Mouse (Mus musculus) hindbrain, embryonic 16.5 days (tissue): ENCODE measurements around the gene Wdr26. TPM values are rescaled to one million over a fixed set of nuclear protein-coding genes. Genes with fewer than 3 reads are reported as not detected.

Experiments used
- ATAC-seq: fragments of 200-750 bp; cut with Nextera tagmentation; 2 replicates; pipeline ENCODE4 v1.8.0; 2017; ENCODE audit warnings: moderate TSS enrichment, moderate library complexity
- H3K27ac ChIP-seq: fragments of 300-500 bp; sonication (generic); 2 replicates; pipeline ENCODE4 v1.5.1; 2014; ENCODE audit warnings: low read depth, mild to moderate bottlenecking, control low read depth, low read length, moderate library complexity
- H3K27me3 ChIP-seq: fragments of 300-500 bp; sonication (generic); replicated peaks from 2 replicates; pipeline ENCODE4 v1.6.1; 2014; ENCODE audit warnings: low read length; ENCODE audit not compliant: control insufficient read depth, insufficient read depth
- H3K36me3 ChIP-seq: fragments of 300-500 bp; sonication (generic); 2 replicates; pipeline ENCODE4 v1.6.1; 2014; ENCODE audit warnings: mild to moderate bottlenecking, low read length, moderate library complexity, mixed read lengths; ENCODE audit not compliant: control insufficient read depth, insufficient read depth
- H3K4me1 ChIP-seq: fragments of 300-500 bp; sonication (generic); 2 replicates; pipeline ENCODE4 v1.6.1; 2014; ENCODE audit warnings: low read depth, low read length; ENCODE audit not compliant: control insufficient read depth, insufficient read depth
- H3K4me2 ChIP-seq: fragments of 300-500 bp; sonication (generic); 2 replicates; pipeline ENCODE4 v1.6.1; 2014; ENCODE audit warnings: mild to moderate bottlenecking, low read length, control low read depth, moderate library complexity
- H3K4me3 ChIP-seq: fragments of 300-500 bp; sonication (generic); 2 replicates; pipeline ENCODE4 v1.5.1; 2014; ENCODE audit warnings: mild to moderate bottlenecking, low read length, control low read depth, moderate library complexity
- H3K9ac ChIP-seq: fragments of 300-500 bp; sonication (generic); 2 replicates; pipeline ENCODE4 v1.6.1; 2014; ENCODE audit warnings: low read depth, mild to moderate bottlenecking, control low read depth, low read length, moderate library complexity
- H3K9me3 ChIP-seq: fragments of 300-500 bp; sonication (generic); 2 replicates; pipeline ENCODE4 v1.6.1; 2014; ENCODE audit warnings: mild to moderate bottlenecking, low read length, moderate library complexity; ENCODE audit not compliant: control insufficient read depth
- WGBS: fragments of 180-500 bp; shearing (Covaris S2); extraction: QIAGEN DNeasy Blood & Tissue Kit; methylation state at CpG from one replicate; pipeline ENCODE4 v1.1.7; 2014; 5-methylcytosine and 5-hydroxymethylcytosine counted together
- polyA plus RNA-seq: library from polyadenylated mRNA; unstranded; fragments of >200 nt; fragmentation: Nextera tagmentation; extraction: Ambion mirVana; gene quantifications from 2 replicates; pipeline ENCODE4 v1.2.1, GENCODE M21; 2015

Wdr26 gene
- 29.5 and 30.0 TPM in 2 replicates for polyA plus RNA-seq

DNA sequence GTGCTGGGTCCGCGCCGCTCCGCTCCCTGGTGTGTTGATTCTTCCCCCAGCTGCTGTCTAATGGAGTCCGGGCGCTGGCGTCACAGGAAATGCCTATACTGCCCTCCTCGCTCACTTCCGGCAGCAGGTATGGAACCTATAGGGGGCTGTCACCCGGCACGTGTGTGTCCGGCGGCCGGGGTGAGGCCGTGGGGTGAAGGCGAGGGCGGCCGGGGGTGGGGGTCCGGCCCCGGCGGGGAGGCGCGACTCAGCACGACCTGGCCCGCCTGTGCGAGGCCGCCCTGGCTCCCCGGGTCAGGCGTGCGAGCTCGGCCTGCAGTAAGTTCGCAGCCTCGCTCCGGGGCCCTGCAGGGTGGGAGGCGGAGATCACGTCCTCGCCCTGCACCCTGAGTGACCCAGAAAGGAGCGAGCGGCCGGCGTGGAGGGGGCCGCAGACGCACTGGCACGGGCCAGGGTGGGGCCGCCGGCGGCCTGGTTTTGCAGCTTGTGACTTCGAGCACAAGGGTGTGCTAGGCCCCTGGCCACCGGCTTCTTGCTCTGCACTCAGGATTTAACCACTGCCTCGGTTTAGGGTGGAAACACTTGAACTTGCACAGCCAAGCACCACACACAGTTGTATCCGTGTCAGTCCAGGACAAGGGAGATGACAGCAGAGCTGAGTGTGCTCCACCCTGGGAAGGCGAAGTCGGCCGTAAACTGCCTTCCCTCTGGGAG lies at the start of gene Wdr26:
Gene Wdr26, minus strand, starts transcription at position 82 of the 714 bp plus-strand sequence.
- peak; percentile 96 for ATAC-seq
- Histone ChIP-seq H3K27me3 (no peaks in the 10 kb centered on the region), H3K36me3 (no peaks in the 10 kb centered on the region), H3K4me1 (peaks cover 21% of the 10 kb centered on the region), H3K9ac (peak within 1 kb of the TSS; percentile 97), H3K4me3 (peak within 1 kb of the TSS; percentile 76), H3K4me2 (peak within 1 kb of the TSS; percentile 91), H3K9me3 (no peaks in the 10 kb centered on the region), H3K27ac (peak within 1 kb of the TSS; percentile 95)
- 1% methylated on average over 44 of the region's 54 CpGs for WGBS

GRCm38 (mm10) chr1:181260949-181261696 lies 49.3 kb upstream of the Wdr26 start:
- ATAC-seq, result no peak
- Histone ChIP-seq H3K4me3 (no peak overlapping the region), H3K36me3 (no peaks in the 10 kb centered on the region), H3K27me3 (no peaks in the 10 kb centered on the region), H3K9ac (no peak overlapping the region), H3K9me3 (no peaks in the 10 kb centered on the region), H3K4me1 (peaks cover 8% of the 10 kb centered on the region), H3K27ac (no peak overlapping the region), H3K4me2 (no peak overlapping the region)
- 40% methylated on average over 8 of the region's 8 CpGs for WGBS

DNA sequence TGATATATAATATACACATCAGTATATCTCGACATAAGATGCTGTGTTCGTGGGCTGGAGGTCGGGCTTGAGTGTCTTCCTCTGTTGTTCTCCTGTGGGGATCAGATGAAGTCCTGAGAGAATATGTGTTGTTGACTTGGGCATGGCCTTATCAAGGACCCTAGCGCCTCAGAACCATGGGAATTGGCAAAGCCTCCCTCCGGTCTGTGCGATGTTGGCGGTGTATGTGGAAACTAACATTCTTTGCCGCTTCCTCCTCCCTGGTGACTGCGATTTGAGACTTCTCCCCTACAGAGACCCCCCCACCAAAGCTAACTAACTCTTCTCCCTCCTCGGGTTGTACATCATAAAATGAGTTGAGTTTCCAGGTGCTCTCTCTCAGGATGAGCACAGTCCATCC lies 48.6 kb upstream of the Wdr26 start:
- Histone ChIP-seq H3K4me2 (no peak overlapping the region), H3K9me3 (no peaks in the 10 kb centered on the region)

DNA sequence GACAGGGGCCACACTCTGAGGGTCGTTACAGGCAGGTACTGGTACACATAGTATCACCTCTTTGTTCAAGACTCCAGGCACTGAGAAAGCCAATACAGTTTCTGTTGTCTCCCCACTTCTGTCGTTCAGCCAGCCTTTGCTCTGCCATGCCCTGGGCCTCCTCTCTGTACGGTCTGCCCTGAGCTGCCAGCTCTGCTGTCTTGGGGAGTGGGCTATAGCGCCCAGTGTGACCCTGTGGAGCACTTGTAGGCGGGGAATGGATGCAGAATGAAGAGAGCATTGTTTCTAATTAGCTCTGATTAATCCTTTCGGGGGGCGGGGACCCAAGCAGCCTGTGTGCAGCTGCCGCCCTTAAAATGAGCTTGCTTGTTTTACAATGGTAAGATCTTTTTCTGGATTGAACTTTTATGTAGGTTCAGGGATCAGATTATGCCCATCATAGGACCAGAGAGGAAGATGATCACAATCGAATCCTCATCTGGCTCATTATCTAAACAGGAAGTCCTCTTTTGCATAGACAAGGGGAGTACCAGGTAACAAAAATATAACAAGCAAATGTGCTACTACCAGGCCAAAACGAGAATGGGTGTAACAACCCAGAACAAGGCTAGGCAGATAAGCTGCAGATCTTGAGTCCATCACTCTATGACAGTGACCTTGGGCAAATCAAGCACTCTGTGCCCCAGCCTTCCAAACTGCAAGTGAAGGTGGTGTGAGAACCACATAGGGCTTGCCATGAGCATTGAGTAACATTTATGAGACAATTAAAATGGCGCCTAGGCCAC lies 48.0 kb upstream of the Wdr26 start:
- H3K9me3 ChIP-seq, result no peaks in the 10 kb centered on the region
- ATAC-seq, result no peak
- H3K27me3 ChIP-seq, result no peaks in the 10 kb centered on the region
- WGBS, result 57% methylated on average over 11 of the region's 11 CpGs
- H3K4me2 ChIP-seq, result no peak overlapping the region
- no peak overlapping the region for H3K9ac ChIP-seq
- H3K36me3 ChIP-seq, result no peaks in the 10 kb centered on the region
- H3K4me3 ChIP-seq, result no peak overlapping the region
- no peak overlapping the region for H3K27ac ChIP-seq
- H3K4me1 ChIP-seq, result peaks cover 12% of the 10 kb centered on the region

More for the DNA sequence above, 48.6 kb upstream of the Wdr26 start:
- H3K27ac ChIP-seq, result no peak overlapping the region
- H3K4me1 ChIP-seq, result peaks cover 12% of the 10 kb centered on the region
- H3K36me3 ChIP-seq, result no peaks in the 10 kb centered on the region
- ATAC-seq, result no peak
- H3K9ac ChIP-seq, result no peak overlapping the region
- WGBS, result 94% methylated on average over 10 of the region's 10 CpGs
- no peaks in the 10 kb centered on the region for H3K27me3 ChIP-seq
- no peak overlapping the region for H3K4me3 ChIP-seq

DNA sequence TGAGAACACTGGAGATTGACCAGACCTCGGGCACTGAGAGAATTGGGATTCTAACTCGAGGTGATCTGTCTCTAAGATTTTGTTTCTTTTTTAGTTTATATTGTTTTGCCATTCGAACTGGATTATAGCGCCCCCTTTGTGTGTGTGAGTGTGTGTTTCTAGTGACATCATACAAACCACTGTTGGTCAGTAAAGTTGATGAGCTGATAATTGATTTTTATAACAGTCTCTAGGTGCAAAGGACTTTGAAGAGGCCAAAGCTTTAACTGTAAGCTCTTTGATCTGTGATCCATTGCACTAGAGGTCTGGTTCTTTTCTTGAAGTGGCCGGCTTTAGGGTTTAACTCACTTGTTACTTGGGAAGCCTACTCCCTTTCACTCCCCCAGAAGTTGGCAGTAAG lies 47.3 kb upstream of the Wdr26 start:
- 77% methylated on average over 5 of the region's 5 CpGs for WGBS
- Histone ChIP-seq H3K27me3 (no peaks in the 10 kb centered on the region), H3K4me1 (peaks cover 12% of the 10 kb centered on the region), H3K27ac (no peak overlapping the region), H3K36me3 (no peaks in the 10 kb centered on the region), H3K4me3 (no peak overlapping the region), H3K4me2 (no peak overlapping the region), H3K9ac (no peak overlapping the region), H3K9me3 (no peaks in the 10 kb centered on the region)
- no peak for ATAC-seq

DNA sequence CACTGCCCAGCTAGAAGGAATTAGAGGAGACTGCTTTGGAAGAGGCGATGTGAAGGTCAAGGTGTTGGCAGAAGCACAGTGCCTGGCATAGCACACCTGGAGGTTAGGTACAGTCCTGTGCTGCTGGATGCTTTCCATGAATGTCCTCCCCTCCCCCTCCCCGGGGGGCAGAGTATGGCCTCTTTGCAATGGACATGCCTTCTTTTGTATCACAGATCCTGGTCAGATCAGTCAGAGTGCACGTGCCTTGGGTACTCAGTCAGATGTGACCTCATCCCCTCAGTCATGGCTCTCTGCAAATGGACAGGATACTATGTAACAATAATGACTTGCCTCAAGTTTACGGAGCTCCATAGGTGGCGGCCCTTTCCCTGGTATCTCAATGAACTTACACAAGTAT lies 46.8 kb upstream of the Wdr26 start:
- no peaks in the 10 kb centered on the region for H3K27me3 ChIP-seq
- H3K27ac ChIP-seq, result no peak overlapping the region
- no peaks in the 10 kb centered on the region for H3K36me3 ChIP-seq
- no peak for ATAC-seq
- H3K4me2 ChIP-seq, result no peak overlapping the region
- H3K9ac ChIP-seq, result no peak overlapping the region
- WGBS, result 90% methylated on average over 5 of the region's 5 CpGs
- H3K4me3 ChIP-seq, result no peak overlapping the region
- no peaks in the 10 kb centered on the region for H3K9me3 ChIP-seq
- H3K4me1 ChIP-seq, result peaks cover 12% of the 10 kb centered on the region

- no peak overlapping the region for H3K9ac ChIP-seq
- peaks cover 12% of the 10 kb centered on the region for H3K4me1 ChIP-seq
- no peak for ATAC-seq
- no peaks in the 10 kb centered on the region for H3K36me3 ChIP-seq
- 76% methylated on average over 20 of the region's 20 CpGs for WGBS
- no peaks in the 10 kb centered on the region for H3K27me3 ChIP-seq
- H3K27ac ChIP-seq, result no peak overlapping the region
- no peaks in the 10 kb centered on the region for H3K9me3 ChIP-seq
- H3K4me2 ChIP-seq, result no peak overlapping the region
- no peak overlapping the region for H3K4me3 ChIP-seq
Observed at GRCm38 (mm10) chr1:181257585-181258555, 46.1 kb upstream of the Wdr26 start.

- peak; percentile 76 for ATAC-seq
- Histone ChIP-seq H3K9ac (peak overlapping the region; percentile 59), H3K27me3 (no peaks in the 10 kb centered on the region), H3K9me3 (no peaks in the 10 kb centered on the region), H3K4me2 (peak overlapping the region; percentile 80), H3K27ac (no peak overlapping the region), H3K4me3 (peak overlapping the region; percentile 39), H3K36me3 (no peaks in the 10 kb centered on the region), H3K4me1 (peaks cover 12% of the 10 kb centered on the region)
- WGBS, result 25% methylated on average over 35 of the region's 36 CpGs
Observed at GRCm38 (mm10) chr1:181256689-181257584, 45.1 kb upstream of the Wdr26 start.
